Mouse (Mus musculus) embryonic facial prominence, embryonic 13.5 days (tissue): ENCODE data around the gene Pex1. TPM values are rescaled to one million over a fixed set of nuclear protein-coding genes. Genes with fewer than 3 reads are reported as not detected.
"Not testable (repeated sequence)": the region's sequence is repeated elsewhere in the genome, so short reads cannot be mapped to it uniquely, and the experiment has no call there.

Experiments used
- ATAC-seq: fragments of 200-750 bp; cut with Nextera tagmentation; 2 replicates; pipeline ENCODE4 v1.8.0; 2017; ENCODE audit warnings: low read depth; ENCODE audit not compliant: insufficient number of reproducible peaks, insufficient read depth, low FRiP score, low TSS enrichment
- H3K27ac ChIP-seq: fragments of 300-500 bp; sonication (generic); 2 replicates; pipeline ENCODE4 v1.5.1; 2015; ENCODE audit warnings: moderate library complexity, mild to moderate bottlenecking, inconsistent platforms
- H3K27me3 ChIP-seq: fragments of 300-500 bp; sonication (generic); 2 replicates; pipeline ENCODE4 v1.6.1; 2015; ENCODE audit warnings: mild to moderate bottlenecking, inconsistent platforms
- H3K36me3 ChIP-seq: fragments of 300-500 bp; sonication (generic); 2 replicates; pipeline ENCODE4 v1.6.1; 2015; ENCODE audit warnings: mild to moderate bottlenecking, inconsistent platforms
- H3K4me1 ChIP-seq: fragments of 300-500 bp; sonication (generic); 2 replicates; pipeline ENCODE4 v1.6.1; 2015; ENCODE audit warnings: inconsistent platforms
- H3K4me2 ChIP-seq: fragments of 300-500 bp; sonication (generic); 2 replicates; pipeline ENCODE4 v1.6.1; 2015; ENCODE audit warnings: moderate library complexity, mild to moderate bottlenecking, inconsistent platforms
- H3K4me3 ChIP-seq: fragments of 300-500 bp; sonication (generic); 2 replicates; pipeline ENCODE4 v1.5.1; 2015; ENCODE audit warnings: mild to moderate bottlenecking, inconsistent platforms
- H3K9ac ChIP-seq: fragments of 300-500 bp; sonication (generic); 2 replicates; pipeline ENCODE4 v1.6.1; 2015; ENCODE audit warnings: mild to moderate bottlenecking, inconsistent platforms
- H3K9me3 ChIP-seq: fragments of 300-500 bp; sonication (generic); 2 replicates; pipeline ENCODE4 v1.6.1; 2016; ENCODE audit warnings: inconsistent platforms
- WGBS: fragments of 180-500 bp; shearing (Covaris S2); methylation state at CpG from one replicate; pipeline ENCODE4 v1.1.7; 2015; ENCODE audit warnings: mixed read lengths; 5-methylcytosine and 5-hydroxymethylcytosine counted together
- polyA plus RNA-seq: library from polyadenylated mRNA; unstranded; fragments of >200 nt; fragmentation: Nextera tagmentation; extraction: Ambion mirVana; gene quantifications from 2 replicates; pipeline ENCODE4 v1.2.1, GENCODE M21; 2015

Gene Pex1
- polyA plus RNA-seq, 1 experiment from 2014 or later, result 24.2 TPM

GRCm38 (mm10) chr5:3600790-3601189 lies 4.9 kb downstream of the Pex1 start:
- ATAC-seq, result no peak
- 89% methylated on average over 3 of the region's 3 CpGs for WGBS

GRCm38 (mm10) chr5:3607114-3607513 lies 11.2 kb downstream of the Pex1 start:
- Histone ChIP-seq H3K4me1 (no peaks in the 10 kb centered on the region), H3K27ac (no peak overlapping the region), H3K4me2 (no peak overlapping the region), H3K9ac (no peak overlapping the region), H3K9me3 (no peaks in the 10 kb centered on the region), H3K27me3 (no peaks in the 10 kb centered on the region), H3K36me3 (peaks cover 60% of the 10 kb centered on the region), H3K4me3 (no peak overlapping the region)
- 94% methylated on average over 9 of the region's 9 CpGs for WGBS
- no peak for ATAC-seq

More at GRCm38 (mm10) chr5:3600790-3601189, 4.9 kb downstream of the Pex1 start:
- Histone ChIP-seq H3K9ac (no peak overlapping the region), H3K9me3 (no peaks in the 10 kb centered on the region), H3K36me3 (peaks cover 25% of the 10 kb centered on the region), H3K27ac (no peak overlapping the region), H3K4me3 (no peak overlapping the region), H3K4me2 (no peak overlapping the region), H3K27me3 (no peaks in the 10 kb centered on the region), H3K4me1 (peaks cover 3% of the 10 kb centered on the region; the same call in 1 of the 2 replicates)

GRCm38 (mm10) chr5:3609241-3609640 lies 13.4 kb downstream of the Pex1 start:
- H3K36me3 ChIP-seq, result peaks cover 63% of the 10 kb centered on the region

GRCm38 (mm10) chr5:3611835-3612234 lies 16.0 kb downstream of the Pex1 start:
- 89% methylated on average over 2 of the region's 2 CpGs for WGBS
- H3K27me3 ChIP-seq, H3K4me2 ChIP-seq, H3K9me3 ChIP-seq, ATAC-seq, H3K27ac ChIP-seq, H3K4me1 ChIP-seq, H3K4me3 ChIP-seq, H3K9ac ChIP-seq: not testable (repeated sequence)
- H3K36me3 ChIP-seq, result peaks cover 55% of the 10 kb centered on the region

More at GRCm38 (mm10) chr5:3609241-3609640, 13.4 kb downstream of the Pex1 start:
- no peaks in the 10 kb centered on the region for H3K9me3 ChIP-seq
- no peak overlapping the region for H3K27ac ChIP-seq
- ATAC-seq, result no peak
- H3K4me1 ChIP-seq, result no peaks in the 10 kb centered on the region
- 90% methylated on average over 7 of the region's 7 CpGs for WGBS
- no peak overlapping the region for H3K9ac ChIP-seq
- H3K27me3 ChIP-seq, result no peaks in the 10 kb centered on the region
- no peak overlapping the region for H3K4me2 ChIP-seq
- no peak overlapping the region for H3K4me3 ChIP-seq

- WGBS, result 94% methylated on average over 7 of the region's 7 CpGs
- ATAC-seq, result no peak
- Histone ChIP-seq H3K9ac (no peak overlapping the region), H3K9me3 (no peaks in the 10 kb centered on the region), H3K4me3 (no peak overlapping the region), H3K27me3 (no peaks in the 10 kb centered on the region), H3K4me1 (no peaks in the 10 kb centered on the region), H3K27ac (no peak overlapping the region), H3K4me2 (no peak overlapping the region), H3K36me3 (peaks cover 53% of the 10 kb centered on the region)
Measured at GRCm38 (mm10) chr5:3620486-3620885, 24.6 kb downstream of the Pex1 start.

- H3K9me3 ChIP-seq, result no peaks in the 10 kb centered on the region
- no peak overlapping the region for H3K9ac ChIP-seq
- H3K27me3 ChIP-seq, result no peaks in the 10 kb centered on the region
- H3K36me3 ChIP-seq, result peaks cover 52% of the 10 kb centered on the region
- no peaks in the 10 kb centered on the region for H3K4me1 ChIP-seq
- no peak for ATAC-seq
- no peak overlapping the region for H3K27ac ChIP-seq
- 81% methylated on average over 5 of the region's 5 CpGs for WGBS
- no peak overlapping the region for H3K4me3 ChIP-seq
- no peak overlapping the region for H3K4me2 ChIP-seq
Measured at GRCm38 (mm10) chr5:3630055-3630454, 34.2 kb downstream of the Pex1 start.

- ATAC-seq, result no peak
- Histone ChIP-seq H3K9ac (no peak overlapping the region), H3K4me3 (no peak overlapping the region), H3K9me3 (no peaks in the 10 kb centered on the region), H3K27ac (no peak overlapping the region), H3K27me3 (no peaks in the 10 kb centered on the region), H3K36me3 (peaks cover 47% of the 10 kb centered on the region), H3K4me1 (no peaks in the 10 kb centered on the region), H3K4me2 (no peak overlapping the region)
- 76% methylated on average over 16 of the region's 16 CpGs for WGBS
Measured at GRCm38 (mm10) chr5:3631512-3632271, 35.8 kb downstream of the Pex1 start.

GRCm38 (mm10) chr5:3632285-3632684 lies 36.4 kb downstream of the Pex1 start:
- no peak for ATAC-seq
- 69% methylated on average over 5 of the region's 5 CpGs for WGBS
- no peak overlapping the region for H3K27ac ChIP-seq

GRCm38 (mm10) chr5:3633315-3633714 lies 37.4 kb downstream of the Pex1 start:
- Histone ChIP-seq H3K36me3 (peaks cover 44% of the 10 kb centered on the region), H3K4me2 (no peak overlapping the region)
- 93% methylated on average over 13 of the region's 13 CpGs for WGBS

More at GRCm38 (mm10) chr5:3632285-3632684, 36.4 kb downstream of the Pex1 start:
- no peaks in the 10 kb centered on the region for H3K27me3 ChIP-seq
- no peaks in the 10 kb centered on the region for H3K4me1 ChIP-seq
- H3K4me2 ChIP-seq, result no peak overlapping the region
- H3K36me3 ChIP-seq, result peaks cover 47% of the 10 kb centered on the region
- no peak overlapping the region for H3K9ac ChIP-seq
- H3K9me3 ChIP-seq, result no peaks in the 10 kb centered on the region
- no peak overlapping the region for H3K4me3 ChIP-seq

GRCm38 (mm10) chr5:3633951-3634350 lies 38.1 kb downstream of the Pex1 start:
- Histone ChIP-seq H3K4me1 (no peaks in the 10 kb centered on the region), H3K27me3 (no peaks in the 10 kb centered on the region), H3K9me3 (no peaks in the 10 kb centered on the region), H3K4me3 (no peak overlapping the region), H3K4me2 (no peak overlapping the region), H3K36me3 (peaks cover 43% of the 10 kb centered on the region), H3K27ac (no peak overlapping the region), H3K9ac (no peak overlapping the region)
- no peak for ATAC-seq
- 75% methylated on average over 4 of the region's 4 CpGs for WGBS

More at GRCm38 (mm10) chr5:3633315-3633714, 37.4 kb downstream of the Pex1 start:
- ATAC-seq, result no peak
- Histone ChIP-seq H3K4me3 (no peak overlapping the region), H3K9me3 (no peaks in the 10 kb centered on the region), H3K9ac (no peak overlapping the region), H3K27me3 (no peaks in the 10 kb centered on the region), H3K27ac (no peak overlapping the region), H3K4me1 (no peaks in the 10 kb centered on the region)

- 78% methylated on average over 8 of the region's 8 CpGs for WGBS
- Histone ChIP-seq H3K9ac (no peak overlapping the region), H3K4me2 (no peak overlapping the region), H3K27me3 (no peaks in the 10 kb centered on the region), H3K4me1 (no peaks in the 10 kb centered on the region), H3K27ac (no peak overlapping the region), H3K4me3 (no peak overlapping the region), H3K36me3 (peaks cover 41% of the 10 kb centered on the region), H3K9me3 (no peaks in the 10 kb centered on the region)
- no peak for ATAC-seq
Measured at GRCm38 (mm10) chr5:3635286-3635685, 39.4 kb downstream of the Pex1 start.

GRCm38 (mm10) chr5:3644621-3645020 lies 48.8 kb downstream of the Pex1 start:
- no peak overlapping the region for H3K4me3 ChIP-seq
- ATAC-seq, result no peak
- WGBS, result 95% methylated on average over 6 of the region's 6 CpGs
- no peak overlapping the region for H3K4me2 ChIP-seq
- H3K9ac ChIP-seq, result no peak overlapping the region
- H3K4me1 ChIP-seq, result peaks cover 10% of the 10 kb centered on the region
- H3K27ac ChIP-seq, result no peak overlapping the region
- H3K27me3 ChIP-seq, result no peaks in the 10 kb centered on the region
- H3K9me3 ChIP-seq, result no peaks in the 10 kb centered on the region
- H3K36me3 ChIP-seq, result peaks cover 38% of the 10 kb centered on the region
